In genomic region chr11:80193827-80194226, GRCm38 (mm10) we compare ENCODE assay signal across 27 mouse cellular contexts. TPM values are rescaled to one million over a fixed set of nuclear protein-coding genes. Genes with fewer than 3 reads are reported as not detected.
DNase-seq lines count a peak whose midpoint lies in the region; ATAC-seq and TF ChIP-seq lines count a peak whose summit lies in the region.
"Had no signal": no experiment of that assay in that cellular context is flagged by ENCODE, and none has a peak within 500 bp of the region (broad histone marks: within the 10 kb centered on the region; RNA-seq: fewer than 3 reads in every experiment).

No protein-coding gene starts in this region.

- no peaks in the 10 kb centered on the region for H3K79me2 ChIP-seq in heart, adult 2 months (replicated peaks; ENCODE audit: control insufficient read depth, insufficient read depth, low read length)

- WGBS in heart, adult 2 months = 73% methylated on average over 4 of the region's 4 CpGs
- 60% methylated on average over 4 of the region's 4 CpGs for WGBS in heart, embryonic 12.5 days
- 73% methylated on average over 4 of the region's 4 CpGs for WGBS in liver, embryonic 14.5 days (ENCODE audit: insufficient replicate concordance)
- WGBS in liver, embryonic 12.5 days (ENCODE audit: insufficient replicate concordance) = 69% methylated on average over 4 of the region's 4 CpGs
- WGBS in forebrain, embryonic 16.5 days = 70% methylated on average over 4 of the region's 4 CpGs

- TF ChIP-seq EP300 in heart, adult 2 months (IDR thresholded peaks at IDR 0.05; ENCODE audit: insufficient read depth, low read depth, low read length) = no peak
- no peak for TF ChIP-seq EP300 in liver, embryonic 14.5 days (IDR thresholded peaks at IDR 0.05; ENCODE audit: low read depth)
- TF ChIP-seq EP300 in ES-Bruce4 (IDR thresholded peaks at IDR 0.05; ENCODE audit: insufficient read depth, low read depth, low read length) = no peak

- H3K4me2 ChIP-seq in heart, embryonic 12.5 days = no peak overlapping the region
- H3K4me2 ChIP-seq in liver, embryonic 14.5 days (ENCODE audit: low read depth) = no peak overlapping the region
- H3K4me2 ChIP-seq in liver, embryonic 12.5 days = no peak overlapping the region
- no peak overlapping the region for H3K4me2 ChIP-seq in forebrain, embryonic 16.5 days (ENCODE audit: low read length)
- H3K4me2 ChIP-seq: embryonic facial prominence, embryonic 13.5 days; forebrain, embryonic 12.5 days; hindbrain, embryonic 12.5 days; midbrain, embryonic 13.5 days had no signal

- peak; percentile 29 for TF ChIP-seq CTCF in heart, adult 2 months (IDR thresholded peaks at IDR 0.05)
- peak; percentile 36; the same call in 1 of the 2 replicates for TF ChIP-seq CTCF in liver, embryonic 14.5 days (IDR thresholded peaks at IDR 0.05; ENCODE audit: low read depth)
- TF ChIP-seq CTCF in ES-Bruce4 (IDR thresholded peaks at IDR 0.05; ENCODE audit: low read depth, low read length) = peak; percentile 65

- 0 out of 2 replicates have a peak, but pooled peaks cover 3% of the 10 kb centered on the region for H3K9me3 ChIP-seq in heart, embryonic 12.5 days (replicated peaks)
- no peaks in the 10 kb centered on the region for H3K9me3 ChIP-seq in liver, embryonic 14.5 days (ENCODE audit: control insufficient read depth, low read length)
- no peaks in the 10 kb centered on the region for H3K9me3 ChIP-seq in liver, embryonic 12.5 days (replicated peaks)
- no peaks in the 10 kb centered on the region for H3K9me3 ChIP-seq in ES-Bruce4 (replicated peaks; ENCODE audit: control insufficient read depth, insufficient read depth, low read length, poor library complexity, severe bottlenecking)
- H3K9me3 ChIP-seq in forebrain, embryonic 16.5 days (ENCODE audit: control insufficient read depth, low read length) = no peaks in the 10 kb centered on the region
- H3K9me3 ChIP-seq: embryonic facial prominence, embryonic 13.5 days; forebrain, embryonic 12.5 days; hindbrain, embryonic 12.5 days; midbrain, embryonic 13.5 days had no signal

- ATAC-seq in heart, embryonic 12.5 days (ENCODE audit: insufficient number of reproducible peaks, low FRiP score) = no peak
- no peak for ATAC-seq in liver, embryonic 14.5 days (ENCODE audit: insufficient read depth)
- no peak for ATAC-seq in liver, embryonic 12.5 days
- no peak for ATAC-seq in forebrain, embryonic 16.5 days
- ATAC-seq: midbrain, embryonic 13.5 days had no signal

- H3K4me1 ChIP-seq in heart, adult 2 months (ENCODE audit: control insufficient read depth, insufficient read depth, low read length) = no peaks in the 10 kb centered on the region
- no peaks in the 10 kb centered on the region for H3K4me1 ChIP-seq in heart, embryonic 12.5 days (replicated peaks)
- no peaks in the 10 kb centered on the region for H3K4me1 ChIP-seq in liver, embryonic 14.5 days (replicated peaks; ENCODE audit: control insufficient read depth in 2 of 2, insufficient read depth in 2 of 2, low read length in 1 of 2)
- no peaks in the 10 kb centered on the region for H3K4me1 ChIP-seq in liver, embryonic 12.5 days
- no peaks in the 10 kb centered on the region for H3K4me1 ChIP-seq in ES-Bruce4 (ENCODE audit: control insufficient read depth, insufficient read depth, low read length)
- no peaks in the 10 kb centered on the region for H3K4me1 ChIP-seq in forebrain, embryonic 16.5 days (replicated peaks; ENCODE audit: control insufficient read depth, insufficient read depth, low read length)
- H3K4me1 ChIP-seq: embryonic facial prominence, embryonic 13.5 days; forebrain, embryonic 12.5 days; hindbrain, embryonic 12.5 days; midbrain, embryonic 13.5 days had no signal

- DNase-seq in heart, adult 2 months = no peak
- DNase-seq in liver, embryonic 14.5 days (ENCODE audit: low read depth in 3 of 3, low spot score in 3 of 3) = no peak
- peak; percentile 77 for DNase-seq in R1 (ENCODE audit: low read depth, low spot score)
- no peak for DNase-seq in embryo, embryonic 10.5 days (ENCODE audit: low spot score)
- DNase-seq: adrenal gland, adult 8-10 months; cerebellum, adult 2 months; cerebellum, postnatal 25 days; embryo, embryonic 11 days; gastrocnemius, postnatal 10 days; kidney, adult 18-20 months; lung, adult 2 months; right cerebral cortex, postnatal 14 days; spleen, adult 18-20 months; thymus, adult 18-20 months had no signal

- H3K9ac ChIP-seq in heart, adult 2 months (ENCODE audit: low read depth, low read length) = no peak overlapping the region
- no peak overlapping the region for H3K9ac ChIP-seq in heart, embryonic 12.5 days
- H3K9ac ChIP-seq in liver, embryonic 14.5 days (replicated peaks) = no peak overlapping the region
- no peak overlapping the region for H3K9ac ChIP-seq in liver, embryonic 12.5 days
- no peak overlapping the region for H3K9ac ChIP-seq in ES-Bruce4 (ENCODE audit: low read depth, poor library complexity, severe bottlenecking)
- no peak overlapping the region for H3K9ac ChIP-seq in forebrain, embryonic 16.5 days (replicated peaks; ENCODE audit: low read depth, low read length)
- H3K9ac ChIP-seq: embryonic facial prominence, embryonic 13.5 days; forebrain, embryonic 12.5 days; hindbrain, embryonic 12.5 days; midbrain, embryonic 13.5 days had no signal

- no peak overlapping the region for H3K27ac ChIP-seq in heart, adult 2 months
- no peak overlapping the region for H3K27ac ChIP-seq in heart, embryonic 12.5 days (ENCODE audit: poor library complexity, severe bottlenecking)
- no peak overlapping the region for H3K27ac ChIP-seq in liver, embryonic 14.5 days
- no peak overlapping the region for H3K27ac ChIP-seq in liver, embryonic 12.5 days
- H3K27ac ChIP-seq in ES-Bruce4 (ENCODE audit: insufficient read depth, low read length) = no peak overlapping the region
- no peak overlapping the region for H3K27ac ChIP-seq in forebrain, embryonic 16.5 days (ENCODE audit: low read length)
- H3K27ac ChIP-seq: embryonic facial prominence, embryonic 13.5 days; forebrain, embryonic 12.5 days; hindbrain, embryonic 12.5 days; left cerebral cortex, adult 2 months; midbrain, embryonic 13.5 days had no signal

- intact Hi-C loops in heart, adult 2 months (cut with DNase I) = no loop called here

- H3K36me3 ChIP-seq in heart, adult 2 months (ENCODE audit: control insufficient read depth, insufficient read depth, low read length) = no peaks in the 10 kb centered on the region; the same call in 1 of the 2 replicates
- peaks cover 58% of the 10 kb centered on the region for H3K36me3 ChIP-seq in heart, embryonic 12.5 days
- no peaks in the 10 kb centered on the region for H3K36me3 ChIP-seq in liver, embryonic 14.5 days (replicated peaks; ENCODE audit: control insufficient read depth, insufficient read depth, low read depth)
- peaks cover 30% of the 10 kb centered on the region for H3K36me3 ChIP-seq in liver, embryonic 12.5 days
- no peaks in the 10 kb centered on the region for H3K36me3 ChIP-seq in ES-Bruce4 (ENCODE audit: control insufficient read depth, insufficient read depth, low read length, poor library complexity, severe bottlenecking)
- no peaks in the 10 kb centered on the region for H3K36me3 ChIP-seq in forebrain, embryonic 16.5 days (ENCODE audit: control insufficient read depth, insufficient read depth)
- H3K36me3 ChIP-seq: hindbrain, embryonic 12.5 days; midbrain, embryonic 13.5 days had no signal

- no peak overlapping the region for H3K4me3 ChIP-seq in heart, adult 2 months
- no peak overlapping the region for H3K4me3 ChIP-seq in heart, embryonic 12.5 days
- H3K4me3 ChIP-seq in liver, embryonic 14.5 days (ENCODE audit: insufficient read depth in 1 of 2, low read depth in 2 of 2, low read length in 2 of 2) = no peak overlapping the region
- no peak overlapping the region for H3K4me3 ChIP-seq in liver, embryonic 12.5 days
- no peak overlapping the region for H3K4me3 ChIP-seq in ES-Bruce4 (ENCODE audit: low read depth, low read length)
- H3K4me3 ChIP-seq in forebrain, embryonic 16.5 days (replicated peaks; ENCODE audit: low read length) = no peak overlapping the region
- H3K4me3 ChIP-seq: embryonic facial prominence, embryonic 13.5 days; erythroblast, embryonic 14.5 days; forebrain, embryonic 12.5 days; hindbrain, embryonic 12.5 days; left cerebral cortex, adult 2 months; megakaryocyte, embryonic 14.5 days; midbrain, embryonic 13.5 days had no signal

- H3K27me3 ChIP-seq in heart, adult 2 months (ENCODE audit: control insufficient read depth, insufficient read depth, low read length) = no peaks in the 10 kb centered on the region
- no peaks in the 10 kb centered on the region for H3K27me3 ChIP-seq in heart, embryonic 12.5 days (replicated peaks)
- no peaks in the 10 kb centered on the region for H3K27me3 ChIP-seq in liver, embryonic 14.5 days (ENCODE audit: control insufficient read depth, insufficient read depth, low read length)
- no peaks in the 10 kb centered on the region for H3K27me3 ChIP-seq in liver, embryonic 12.5 days (replicated peaks)
- H3K27me3 ChIP-seq in ES-Bruce4 (ENCODE audit: control insufficient read depth, insufficient read depth, low read length, poor library complexity, severe bottlenecking) = no peaks in the 10 kb centered on the region; the same call in 1 of the 2 replicates
- H3K27me3 ChIP-seq in forebrain, embryonic 16.5 days (replicated peaks; ENCODE audit: control insufficient read depth, insufficient read depth, low read length) = no peaks in the 10 kb centered on the region
- H3K27me3 ChIP-seq: CH12.LX; embryonic facial prominence, embryonic 13.5 days; forebrain, embryonic 12.5 days; hindbrain, embryonic 12.5 days; megakaryocyte, embryonic 14.5 days; midbrain, embryonic 13.5 days had no signal

- TF ChIP-seq POLR2A in heart, adult 2 months (IDR thresholded peaks at IDR 0.05; ENCODE audit: insufficient read depth, low read depth, low read length) = no peak
- TF ChIP-seq POLR2A in ES-Bruce4 (IDR thresholded peaks at IDR 0.05; ENCODE audit: insufficient read depth, low read length) = no peak

RNA-seq across cellular contexts. Expression of gene Rnf135, which starts 10.2 kb away (rescaled TPM):
- total RNA-seq in heart, adult 2 months (2021) = 1 to 10 TPM; 4.4 to 4.6 TPM
- 5.4 and 6.3 TPM in 2 replicates for polyA plus RNA-seq in heart, adult 2 months (2012; rRNA removed)
- polyA plus RNA-seq in heart, embryonic 12.5 days (2016; fragmentation: Nextera tagmentation; extraction: Ambion mirVana) = 9.4 and 10.5 TPM in 2 replicates
- 1.7 and 2.2 TPM in 2 replicates for polyA plus RNA-seq in liver, embryonic 14.5 days (2012; rRNA removed)
- polyA plus RNA-seq in liver, embryonic 14.5 days (2014; fragmentation: Nextera tagmentation; extraction: Ambion mirVana) = 2.5 and 3.4 TPM in 2 replicates
- 4.2 and 5.0 TPM in 2 replicates for polyA plus RNA-seq in liver, embryonic 12.5 days (2016; fragmentation: Nextera tagmentation; extraction: Ambion mirVana)
- 4.5 and 5.3 TPM in 2 replicates for polyA plus RNA-seq in ES-Bruce4 (2011; ENCODE audit: insufficient read depth, insufficient read length, low read depth, missing spikeins)
- 3.1 and 3.4 TPM in 2 replicates for polyA plus RNA-seq in forebrain, embryonic 16.5 days (2015; fragmentation: Nextera tagmentation; extraction: Ambion mirVana)

RNA-seq across cellular contexts. Expression of gene Rhot1, which starts 15.0 kb away (rescaled TPM):
- 10 to 100 TPM; 57.2 to 60.7 TPM for total RNA-seq in heart, adult 2 months (2021)
- polyA plus RNA-seq in heart, adult 2 months (2012; rRNA removed) = 38.7 and 69.5 TPM in 2 replicates
- 64.3 and 68.0 TPM in 2 replicates for polyA plus RNA-seq in heart, embryonic 12.5 days (2016; fragmentation: Nextera tagmentation; extraction: Ambion mirVana)
- 8.3 and 11.6 TPM in 2 replicates for polyA plus RNA-seq in liver, embryonic 14.5 days (2012; rRNA removed)
- 21.6 and 25.6 TPM in 2 replicates for polyA plus RNA-seq in liver, embryonic 14.5 days (2014; fragmentation: Nextera tagmentation; extraction: Ambion mirVana)
- 36.7 and 36.9 TPM in 2 replicates for polyA plus RNA-seq in liver, embryonic 12.5 days (2016; fragmentation: Nextera tagmentation; extraction: Ambion mirVana)
- 52.5 and 52.9 TPM in 2 replicates for polyA plus RNA-seq in ES-Bruce4 (2011; ENCODE audit: insufficient read depth, insufficient read length, low read depth, missing spikeins)
- 79.5 and 82.6 TPM in 2 replicates for polyA plus RNA-seq in forebrain, embryonic 16.5 days (2015; fragmentation: Nextera tagmentation; extraction: Ambion mirVana)

RNA-seq across cellular contexts. Expression of gene Adap2, which starts 39.9 kb away (rescaled TPM):
- total RNA-seq in heart, adult 2 months (2021) = 10 to 100 TPM; 10.5 to 11.0 TPM
- 5.5 and 8.1 TPM in 2 replicates for polyA plus RNA-seq in heart, adult 2 months (2012; rRNA removed)
- 0.51 and 0.92 TPM in 2 replicates for polyA plus RNA-seq in heart, embryonic 12.5 days (2016; fragmentation: Nextera tagmentation; extraction: Ambion mirVana)
- polyA plus RNA-seq in liver, embryonic 14.5 days (2012; rRNA removed) = 1.5 and 2.4 TPM in 2 replicates
- polyA plus RNA-seq in liver, embryonic 14.5 days (2014; fragmentation: Nextera tagmentation; extraction: Ambion mirVana) = 3.9 and 4.7 TPM in 2 replicates
- polyA plus RNA-seq in liver, embryonic 12.5 days (2016; fragmentation: Nextera tagmentation; extraction: Ambion mirVana) = 2.7 and 2.8 TPM in 2 replicates
- polyA plus RNA-seq in ES-Bruce4 (2011; ENCODE audit: insufficient read depth, insufficient read length, low read depth, missing spikeins) = 3.4 and 3.5 TPM in 2 replicates
- 2.9 and 3.0 TPM in 2 replicates for polyA plus RNA-seq in forebrain, embryonic 16.5 days (2015; fragmentation: Nextera tagmentation; extraction: Ambion mirVana)
- total RNA-seq: CH12.LX; granulocyte monocyte progenitor cell, adult 5-6 weeks had no signal
- polyA plus RNA-seq: erythroblast, embryonic 14.5 days had no signal

RNA-seq across cellular contexts. Expression of gene Tefm, which starts 51.9 kb away (rescaled TPM):
- 10 to 100 TPM; 24.4 to 28.7 TPM for total RNA-seq in heart, adult 2 months (2021)
- 14.7 and 21.3 TPM in 2 replicates for polyA plus RNA-seq in heart, adult 2 months (2012; rRNA removed)
- polyA plus RNA-seq in heart, embryonic 12.5 days (2016; fragmentation: Nextera tagmentation; extraction: Ambion mirVana) = 27.0 and 27.2 TPM in 2 replicates
- 6.1 and 7.5 TPM in 2 replicates for polyA plus RNA-seq in liver, embryonic 14.5 days (2012; rRNA removed)
- 12.5 and 14.2 TPM in 2 replicates for polyA plus RNA-seq in liver, embryonic 14.5 days (2014; fragmentation: Nextera tagmentation; extraction: Ambion mirVana)
- polyA plus RNA-seq in liver, embryonic 12.5 days (2016; fragmentation: Nextera tagmentation; extraction: Ambion mirVana) = 18.2 and 22.4 TPM in 2 replicates
- polyA plus RNA-seq in ES-Bruce4 (2011; ENCODE audit: insufficient read depth, insufficient read length, low read depth, missing spikeins) = 31.2 and 37.3 TPM in 2 replicates
- polyA plus RNA-seq in forebrain, embryonic 16.5 days (2015; fragmentation: Nextera tagmentation; extraction: Ambion mirVana) = 24.9 and 27.2 TPM in 2 replicates
- polyA plus RNA-seq: erythroblast, embryonic 14.5 days had no signal
